Mouse (Mus musculus) intestine, embryonic 16.5 days (tissue): ENCODE measurements at regions not wholly inside any gene's neighbourhood (a gene's known extent, or its start where the extent isn't known, plus 50 kb on each side); places are given as distances from the start of the nearest gene placed in this dataset.

Experiments
- ATAC-seq: fragments of 200-750 bp; cut with Nextera tagmentation; 2 replicates; pipeline ENCODE4 v1.8.0; 2017; ENCODE audit warnings: moderate TSS enrichment, moderate library complexity
- H3K27ac ChIP-seq: fragments of 300-500 bp; sonication (generic); 2 replicates; pipeline ENCODE4 v1.5.1; 2014; ENCODE audit warnings: mild to moderate bottlenecking, low read length
- H3K27me3 ChIP-seq: fragments of 300-500 bp; sonication (generic); replicated peaks from 2 replicates; pipeline ENCODE4 v1.6.1; 2014; ENCODE audit warnings: low read length, control low read depth, mixed read lengths; ENCODE audit not compliant: control insufficient read depth, insufficient read depth
- H3K36me3 ChIP-seq: fragments of 300-500 bp; sonication (generic); 2 replicates; pipeline ENCODE4 v1.6.1; 2014; ENCODE audit warnings: low read length, control low read depth; ENCODE audit not compliant: control insufficient read depth, insufficient read depth
- H3K4me1 ChIP-seq: fragments of 300-500 bp; sonication (generic); 2 replicates; pipeline ENCODE4 v1.6.1; 2014; ENCODE audit warnings: low read length, control low read depth, mixed read lengths; ENCODE audit not compliant: control insufficient read depth, insufficient read depth
- H3K4me2 ChIP-seq: fragments of 300-500 bp; sonication (generic); 2 replicates; pipeline ENCODE4 v1.6.1; 2014; ENCODE audit warnings: low read depth, low read length, control low read depth
- H3K4me3 ChIP-seq: fragments of 300-500 bp; sonication (generic); 2 replicates; pipeline ENCODE4 v1.5.1; 2014; ENCODE audit warnings: mild to moderate bottlenecking, low read length
- H3K9ac ChIP-seq: fragments of 300-500 bp; sonication (generic); 2 replicates; pipeline ENCODE4 v1.6.1; 2014; ENCODE audit warnings: low read depth, low read length
- H3K9me3 ChIP-seq: fragments of 300-500 bp; sonication (generic); 2 replicates; pipeline ENCODE4 v1.6.1; 2016; ENCODE audit warnings: low read length, control low read depth; ENCODE audit not compliant: control insufficient read depth
- WGBS: fragments of 180-500 bp; shearing (Covaris S2); extraction: QIAGEN DNeasy Blood & Tissue Kit; methylation state at CpG from one replicate; pipeline ENCODE4 v1.1.7; 2014; 5-methylcytosine and 5-hydroxymethylcytosine counted together

DNA sequence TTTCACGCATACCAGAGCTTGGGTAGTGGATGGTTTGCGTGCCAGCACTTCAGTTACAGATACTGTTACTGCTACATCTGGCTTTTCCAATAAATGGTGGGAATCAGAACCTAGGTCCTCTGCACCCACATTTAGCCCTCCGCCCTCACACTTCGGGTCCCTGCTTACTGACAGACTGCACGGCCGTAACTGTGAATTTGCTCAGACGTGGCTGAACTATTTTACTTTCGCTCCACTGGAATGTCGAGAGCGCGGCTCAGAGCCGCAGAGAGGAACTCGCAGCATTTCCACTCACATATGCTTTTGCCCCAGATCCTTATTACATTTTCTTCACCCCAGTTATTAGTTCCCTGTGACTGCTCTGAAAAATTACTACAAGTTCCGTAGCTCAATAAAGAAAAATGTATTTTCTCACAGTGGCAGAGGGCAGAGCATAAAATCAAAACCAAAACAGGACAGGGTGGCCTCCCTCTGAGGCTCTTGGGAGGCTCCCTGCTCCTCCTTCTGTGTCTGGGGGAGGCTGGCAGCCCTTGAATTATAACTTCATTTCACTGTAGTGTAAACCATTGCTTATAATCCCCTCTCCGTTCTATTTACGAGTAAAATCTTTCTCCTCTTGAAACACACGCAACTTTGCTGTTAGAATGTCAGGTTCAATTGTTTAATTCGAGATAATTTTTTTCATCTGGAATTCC lies 1024.7 kb downstream of the Fam19a2 start:
- Histone ChIP-seq H3K4me2 (peak overlapping the region; percentile 23), H3K36me3 (no peaks in the 10 kb centered on the region), H3K9ac (no peak overlapping the region), H3K4me1 (no peaks in the 10 kb centered on the region), H3K4me3 (peak overlapping the region; percentile 8), H3K9me3 (no peaks in the 10 kb centered on the region), H3K27me3 (no peaks in the 10 kb centered on the region), H3K27ac (no peak overlapping the region)
- 49% methylated on average over 18 of the region's 18 CpGs for WGBS
- ATAC-seq: no peak

DNA sequence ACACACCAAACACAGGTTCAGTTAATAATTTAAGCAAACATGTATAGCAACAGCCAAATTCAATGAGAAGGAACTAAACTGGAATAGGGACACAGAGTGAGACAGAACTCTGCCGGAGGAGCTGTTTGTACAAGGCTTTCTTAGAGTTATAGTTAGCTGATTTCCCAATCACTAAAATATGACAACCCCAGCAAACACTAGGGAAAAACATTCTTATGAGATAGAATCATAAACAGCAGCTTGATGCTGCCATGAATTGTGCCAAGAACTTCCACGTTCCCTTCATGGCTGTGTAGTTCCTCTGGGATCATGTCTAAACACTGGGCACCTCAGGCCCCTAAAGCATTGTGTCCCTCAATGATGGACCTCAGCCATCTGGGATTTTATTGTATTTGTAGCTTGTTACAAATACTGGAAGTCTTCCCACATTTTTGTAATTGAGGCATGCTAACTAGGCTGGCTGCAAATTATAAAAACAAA lies 1033.4 kb downstream of the Fam19a2 start:
- ATAC-seq: no peak
- H3K4me3 ChIP-seq: no peak overlapping the region

DNA sequence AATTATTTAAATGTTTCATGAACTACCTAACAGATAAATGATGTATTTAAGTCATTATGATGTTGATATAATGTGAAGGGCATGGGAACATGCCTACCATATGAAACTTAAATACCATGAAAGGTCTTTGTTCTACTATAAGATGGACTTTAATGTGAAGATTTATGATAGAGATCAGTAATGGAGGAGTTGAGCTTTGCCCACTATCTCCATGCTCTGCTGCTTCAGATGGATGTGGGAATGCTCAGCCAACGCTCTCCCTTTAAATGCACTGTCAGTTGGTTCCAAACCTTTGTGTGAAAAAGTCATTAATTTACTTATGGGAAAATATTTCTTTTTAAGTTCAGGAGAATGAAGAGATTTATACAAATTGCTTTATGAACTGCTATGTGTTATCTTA lies 1040.9 kb downstream of the Fam19a2 start:
- WGBS: 85% methylated on average over 1 of the region's 1 CpGs

More for the DNA sequence above, 1033.4 kb downstream of the Fam19a2 start:
- H3K36me3 ChIP-seq: no peaks in the 10 kb centered on the region
- H3K27ac ChIP-seq: no peak overlapping the region
- H3K4me1 ChIP-seq: no peaks in the 10 kb centered on the region
- H3K9ac ChIP-seq: no peak overlapping the region
- H3K4me2 ChIP-seq: no peak overlapping the region
- H3K27me3 ChIP-seq: no peaks in the 10 kb centered on the region
- no peaks in the 10 kb centered on the region for H3K9me3 ChIP-seq
- 78% methylated on average over 2 of the region's 2 CpGs for WGBS

DNA sequence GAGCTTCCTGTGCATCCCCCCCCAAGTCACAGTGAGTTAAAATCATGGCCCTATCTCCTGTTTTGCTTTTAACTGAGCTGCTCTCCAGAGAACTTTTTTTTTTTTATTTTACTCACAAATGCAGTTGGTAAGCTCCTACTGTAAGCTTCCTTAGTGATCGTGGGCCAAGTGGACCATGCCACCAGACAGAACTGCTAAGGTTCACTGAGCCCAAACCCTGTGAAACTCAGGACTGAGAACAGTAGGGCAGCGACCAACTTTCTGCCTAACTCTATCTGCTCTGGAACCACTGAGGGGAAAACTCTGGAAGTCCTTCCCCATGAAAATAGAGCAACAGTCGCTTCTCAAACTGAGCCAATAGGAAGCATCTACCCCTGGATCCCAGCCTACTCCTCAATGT lies 1041.8 kb downstream of the Fam19a2 start:
- ATAC-seq: no peak
- Histone ChIP-seq H3K36me3 (no peaks in the 10 kb centered on the region), H3K4me2 (no peak overlapping the region), H3K4me3 (no peak overlapping the region), H3K4me1 (no peaks in the 10 kb centered on the region), H3K9ac (no peak overlapping the region), H3K9me3 (no peaks in the 10 kb centered on the region), H3K27ac (no peak overlapping the region), H3K27me3 (no peaks in the 10 kb centered on the region)
- WGBS: 88% methylated on average over 3 of the region's 3 CpGs

More for the DNA sequence above, 1040.9 kb downstream of the Fam19a2 start:
- H3K4me2 ChIP-seq: no peak overlapping the region
- no peak overlapping the region for H3K4me3 ChIP-seq
- H3K4me1 ChIP-seq: no peaks in the 10 kb centered on the region
- no peak for ATAC-seq
- H3K27ac ChIP-seq: no peak overlapping the region
- no peak overlapping the region for H3K9ac ChIP-seq
- H3K36me3 ChIP-seq: no peaks in the 10 kb centered on the region
- no peaks in the 10 kb centered on the region for H3K9me3 ChIP-seq
- no peaks in the 10 kb centered on the region for H3K27me3 ChIP-seq

DNA sequence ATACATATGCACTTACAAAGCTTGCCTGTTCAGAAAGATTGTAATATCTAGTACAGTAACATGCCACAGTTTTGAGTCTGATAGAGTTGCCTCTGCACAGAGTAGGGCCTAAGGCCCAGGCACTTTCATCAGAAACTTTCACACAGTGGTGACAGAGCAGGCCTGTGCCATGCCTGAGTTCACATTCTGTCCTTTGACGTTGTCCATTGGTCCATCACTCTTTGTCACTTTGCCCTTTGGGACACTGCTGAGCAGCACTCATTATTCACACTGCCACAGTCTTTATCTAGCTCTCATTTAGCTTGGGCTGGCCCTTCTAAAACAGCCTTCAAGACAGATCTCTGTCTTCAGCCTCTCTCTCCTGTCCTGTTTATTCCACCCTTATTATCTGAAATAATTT lies 1055.0 kb downstream of the Fam19a2 start:
- Histone ChIP-seq H3K4me3 (no peak overlapping the region), H3K9me3 (no peaks in the 10 kb centered on the region), H3K36me3 (no peaks in the 10 kb centered on the region), H3K4me2 (no peak overlapping the region), H3K9ac (no peak overlapping the region), H3K27ac (no peak overlapping the region), H3K27me3 (no peaks in the 10 kb centered on the region), H3K4me1 (no peaks in the 10 kb centered on the region)
- ATAC-seq: no peak
- 40% methylated on average over 1 of the region's 1 CpGs for WGBS

DNA sequence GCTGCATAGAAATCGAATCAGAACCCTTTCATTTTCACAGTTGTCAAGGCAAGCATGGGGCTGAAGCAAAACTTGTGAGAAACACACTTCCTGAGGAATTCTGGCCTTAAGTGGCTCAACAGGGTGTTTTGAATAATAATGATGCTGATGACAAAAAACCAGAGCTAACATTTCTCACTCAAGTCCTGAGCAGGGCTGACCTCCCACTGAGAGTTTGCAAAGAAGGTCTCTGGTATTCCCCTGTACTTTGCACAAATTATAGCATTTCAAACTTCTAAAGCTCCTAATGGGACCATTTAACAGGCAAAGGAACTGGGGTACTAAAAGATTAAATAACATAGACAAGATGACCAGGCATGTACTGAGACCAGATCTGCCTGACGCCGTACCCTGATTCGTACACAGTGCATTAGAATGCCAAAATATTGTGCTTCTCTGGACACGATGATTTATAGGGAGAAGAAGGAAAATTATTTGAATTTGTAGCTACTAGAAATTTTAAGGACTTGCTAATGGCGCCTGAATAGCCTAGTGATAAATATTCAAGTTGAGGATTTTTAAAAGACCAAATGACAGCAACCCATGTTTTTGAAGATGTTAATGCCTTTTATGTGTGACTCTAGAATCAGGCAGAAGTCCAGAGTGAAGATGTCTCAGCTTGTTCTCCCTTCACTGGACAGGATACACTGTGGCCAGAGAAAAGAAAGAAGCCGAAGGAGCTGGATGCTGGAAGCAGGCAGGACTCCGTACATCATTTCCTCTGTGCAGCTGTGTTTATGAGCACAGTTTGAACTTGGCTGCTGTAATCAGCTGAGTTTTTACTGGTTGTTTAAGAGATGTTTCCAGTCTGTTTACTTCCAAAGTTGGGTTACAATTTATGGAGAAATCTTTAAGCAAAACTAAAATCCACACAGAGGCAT lies 1056.7 kb downstream of the Fam19a2 start:
- H3K9me3 ChIP-seq: no peaks in the 10 kb centered on the region
- no peaks in the 10 kb centered on the region for H3K27me3 ChIP-seq
- H3K9ac ChIP-seq: no peak overlapping the region
- ATAC-seq: peak; percentile 85
- no peaks in the 10 kb centered on the region for H3K4me1 ChIP-seq
- no peak overlapping the region for H3K27ac ChIP-seq
- no peaks in the 10 kb centered on the region for H3K36me3 ChIP-seq
- 48% methylated on average over 8 of the region's 8 CpGs for WGBS
- H3K4me3 ChIP-seq: no peak overlapping the region
- no peak overlapping the region for H3K4me2 ChIP-seq

DNA sequence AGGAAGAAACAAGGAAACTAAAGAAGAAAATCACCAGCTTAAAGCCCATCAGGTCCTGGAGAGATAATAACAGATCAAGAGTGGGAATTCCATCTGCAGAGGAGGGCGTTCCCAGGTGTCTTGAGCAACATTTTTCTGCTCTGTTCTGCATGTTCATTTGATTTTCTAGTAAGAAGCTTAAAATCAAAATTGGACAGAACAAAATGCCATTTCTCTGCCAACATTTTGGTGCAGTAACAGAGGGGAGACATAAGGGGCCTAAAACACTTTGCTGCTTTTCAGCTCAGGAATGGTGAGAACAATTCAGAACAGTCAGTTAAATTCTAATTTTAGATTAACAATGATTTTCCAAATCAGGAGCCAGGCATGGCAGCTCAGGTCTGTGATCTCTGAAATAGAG lies 1056.8 kb downstream of the Slc16a7 start:
- Histone ChIP-seq H3K4me2 (no peak overlapping the region), H3K9ac (no peak overlapping the region), H3K27me3 (no peaks in the 10 kb centered on the region), H3K27ac (no peak overlapping the region), H3K9me3 (no peaks in the 10 kb centered on the region), H3K4me3 (no peak overlapping the region), H3K36me3 (no peaks in the 10 kb centered on the region), H3K4me1 (no peaks in the 10 kb centered on the region)
- WGBS: 77% methylated on average over 1 of the region's 1 CpGs
- no peak for ATAC-seq

DNA sequence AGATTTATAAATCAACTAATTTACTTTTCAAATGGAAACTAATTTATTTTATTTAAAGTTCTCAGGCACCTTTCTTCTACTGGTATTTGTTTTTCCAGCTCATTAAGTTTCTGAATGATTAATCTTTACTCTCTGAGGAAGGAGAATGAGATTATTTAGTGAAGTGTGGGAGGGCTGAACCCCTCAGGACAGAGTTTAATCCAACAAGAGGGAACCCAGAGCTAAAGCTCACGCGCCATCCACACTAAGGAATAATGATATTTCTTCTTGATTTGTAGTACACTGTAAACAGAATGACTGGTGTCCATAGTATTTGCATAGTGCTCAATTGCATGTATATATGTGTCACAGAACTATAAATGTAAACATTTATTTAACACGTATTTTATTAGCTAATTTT lies 1050.3 kb downstream of the Slc16a7 start:
- Histone ChIP-seq H3K27me3 (no peaks in the 10 kb centered on the region), H3K9me3 (no peaks in the 10 kb centered on the region), H3K9ac (no peak overlapping the region), H3K27ac (no peak overlapping the region), H3K4me2 (no peak overlapping the region), H3K36me3 (no peaks in the 10 kb centered on the region), H3K4me3 (no peak overlapping the region), H3K4me1 (no peaks in the 10 kb centered on the region)
- ATAC-seq: no peak
- 82% methylated on average over 3 of the region's 3 CpGs for WGBS

DNA sequence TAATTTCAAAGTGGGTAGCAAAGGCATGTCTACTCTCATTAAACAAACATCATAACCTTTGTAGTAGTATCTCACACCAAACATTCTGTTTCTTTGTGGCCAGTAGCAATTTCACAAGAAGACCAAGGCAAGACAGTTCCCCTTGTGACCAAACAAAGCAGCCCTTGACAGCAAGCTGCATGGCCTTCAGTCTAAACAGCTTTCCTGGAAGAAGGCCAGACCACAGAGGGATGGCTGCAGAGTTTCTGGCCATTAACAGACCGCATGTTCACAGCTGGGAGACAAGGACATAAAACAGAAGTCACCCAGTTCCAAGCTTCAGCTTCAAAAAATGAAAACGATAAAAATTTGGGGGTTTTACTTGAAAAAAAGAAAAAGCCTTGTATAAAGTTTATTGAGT lies 1040.0 kb downstream of the Slc16a7 start:
- peak; percentile 70 for ATAC-seq
- Histone ChIP-seq H3K9me3 (no peaks in the 10 kb centered on the region), H3K27me3 (no peaks in the 10 kb centered on the region), H3K9ac (no peak overlapping the region), H3K4me2 (no peak overlapping the region), H3K27ac (no peak overlapping the region), H3K4me3 (no peak overlapping the region), H3K4me1 (no peaks in the 10 kb centered on the region), H3K36me3 (no peaks in the 10 kb centered on the region)
- 33% methylated on average over 2 of the region's 2 CpGs for WGBS
